Mouse (Mus musculus) left cerebral cortex, postnatal 10 days (tissue): ENCODE results near the gene Hsdl1. TPM values are rescaled to one million over a fixed set of nuclear protein-coding genes. Genes with fewer than 3 reads are reported as not detected.

Source experiments
- DNase-seq, 2 experiments: peaks; one replicate each; pipeline ENCODE4 v3.0.0; 2021 to 2022; ENCODE audit warnings: low spot score in 2 of 2, mixed read lengths in 1 of 2; ENCODE audit errors: extremely low spot score in 1 of 2
- intact Hi-C: fragments of 180-260 bp; cut with DNase I; formaldehyde crosslinking; loops from one replicate; pipeline ENCODE4 v1.15.1; 2025
- total RNA-seq, 2 experiments: library from RNA; stranded (reverse); gene quantifications; 2 replicates each; pipeline ENCODE4 v1.2.3; 2021

The Hsdl1 gene
- total RNA-seq, 2 experiments from 2014 or later = 48.3 to 56.2 TPM

- intact Hi-C loops = no loop called here
- DNase-seq = no peak
These were observed 27.8 kb downstream of the Hsdl1 start for GRCm38 (mm10) chr8:119547019-119547691.

- intact Hi-C loops = no loop called here
- no peak for DNase-seq
These were observed 29.2 kb downstream of the Hsdl1 start for GRCm38 (mm10) chr8:119545791-119546190.

GRCm38 (mm10) chr8:119545180-119545579 is 29.8 kb downstream of the Hsdl1 start:
- intact Hi-C loops = no loop called here
- no peak for DNase-seq

- intact Hi-C loops = no loop called here
- DNase-seq = no peak
These were observed 30.4 kb downstream of the Hsdl1 start for GRCm38 (mm10) chr8:119544606-119545005.

GRCm38 (mm10) chr8:119531973-119532372 is 43.0 kb downstream of the Hsdl1 start:
- peak; percentile 45 to 51 for DNase-seq
- intact Hi-C loops = no loop called here

- intact Hi-C loops = no loop called here
- DNase-seq = no peak
These were observed 43.6 kb downstream of the Hsdl1 start for GRCm38 (mm10) chr8:119531397-119531796.

- intact Hi-C loops = no loop called here
- DNase-seq = no peak
These were observed 44.0 kb downstream of the Hsdl1 start for GRCm38 (mm10) chr8:119530937-119531336.

GRCm38 (mm10) chr8:119528762-119529161 is 46.2 kb downstream of the Hsdl1 start:
- DNase-seq = no peak
- intact Hi-C loops = no loop called here

- intact Hi-C loops = no loop called here
- no peak for DNase-seq
These were observed 54.9 kb downstream of the Hsdl1 start for GRCm38 (mm10) chr8:119520102-119520501.

- no peak for DNase-seq
- intact Hi-C loops = no loop called here
These were observed 58.3 kb downstream of the Hsdl1 start for GRCm38 (mm10) chr8:119516674-119517073.

- no peak for DNase-seq
These were observed 59.2 kb downstream of the Hsdl1 start for GRCm38 (mm10) chr8:119515767-119516166.

GRCm38 (mm10) chr8:119514940-119515339 is 60.0 kb downstream of the Hsdl1 start:
- intact Hi-C loops = no loop called here
- DNase-seq = no peak

More at GRCm38 (mm10) chr8:119515767-119516166, 59.2 kb downstream of the Hsdl1 start:
- intact Hi-C loops = no loop called here

- intact Hi-C loops = no loop called here
- DNase-seq = no peak
These were observed 61.6 kb downstream of the Hsdl1 start for GRCm38 (mm10) chr8:119513405-119513804.

Other genes starting within 250 kb of the Hsdl1 start
- gene Hsbp1, start 230.7 kb downstream of the Hsdl1 start, total RNA-seq = 100 to 1,000 TPM; 676 to 711 TPM
- 10 to 100 TPM; 23.4 to 24.6 TPM for gene Mlycd, start 180.3 kb downstream of the Hsdl1 start, total RNA-seq
- 1 to 10 TPM in 1 of 2 experiments, not detected in 1; 1.2 TPM for gene Osgin1, start 141.1 kb downstream of the Hsdl1 start, total RNA-seq
- 10 to 100 TPM; 51.6 to 63.6 TPM for gene Necab2, start 128.5 kb downstream of the Hsdl1 start, total RNA-seq
- gene Slc38a8, start 73.5 kb downstream of the Hsdl1 start, total RNA-seq = under 1 TPM in 1 of 2 experiments, not detected in 1; 0.45 TPM
- gene Mbtps1, start 16.4 kb downstream of the Hsdl1 start, total RNA-seq = 10 to 100 TPM; 59.1 to 70.0 TPM
- gene Dnaaf1, start 52 bp upstream of the Hsdl1 start, total RNA-seq = not detected
- gene Taf1c, start 30.0 kb upstream of the Hsdl1 start, total RNA-seq = 10 to 100 TPM; 11.2 to 12.5 TPM
- gene Adad2, start 37.6 kb upstream of the Hsdl1 start, total RNA-seq = not detected
- under 1 TPM; 0.55 to 0.60 TPM for gene Kcng4, start 60.5 kb upstream of the Hsdl1 start, total RNA-seq
- 1 to 10 TPM; 4.5 to 5.7 TPM for gene Wfdc1, start 91.2 kb upstream of the Hsdl1 start, total RNA-seq
- gene Atp2c2, start 124.8 kb upstream of the Hsdl1 start, total RNA-seq = under 1 TPM; 0.55 to 0.79 TPM
- 10 to 100 TPM; 14.2 to 15.9 TPM for gene Tldc1, start 203.2 kb upstream of the Hsdl1 start, total RNA-seq